Mouse (Mus musculus): ENCODE results near the gene Zfp119b.
"Not testable (repeated sequence)": the region's sequence is repeated elsewhere in the genome, so short reads cannot be mapped to it uniquely, and the experiment has no call there.

The Zfp119b gene

GRCm38 (mm10) chr17:55957726-55958583, 8.7 kb upstream of the Zfp119b start:
- DNase-seq (ENCODE audit: low read depth, low spot score), result no peak

GRCm38 (mm10) chr17:55957168-55957567, 7.9 kb upstream of the Zfp119b start:
- DNase-seq (ENCODE audit: low read depth, low spot score), result peak; percentile 73

GRCm38 (mm10) chr17:55956591-55956990, 7.3 kb upstream of the Zfp119b start:
- no peak for DNase-seq (ENCODE audit: low read depth, low spot score)

- no peak for DNase-seq (ENCODE audit: low read depth, low spot score)
Observed at GRCm38 (mm10) chr17:55956129-55956528, 6.8 kb upstream of the Zfp119b start.

- DNase-seq (ENCODE audit: low read depth, low spot score), result no peak
Observed at GRCm38 (mm10) chr17:55954229-55954628, 4.9 kb upstream of the Zfp119b start.

- no peak for DNase-seq (ENCODE audit: low read depth, low spot score)
Observed at GRCm38 (mm10) chr17:55953751-55954150, 4.5 kb upstream of the Zfp119b start.

GRCm38 (mm10) chr17:55952447-55953027, 3.2 kb upstream of the Zfp119b start, which contains the start of gene Ebi3:
TSS of gene Ebi3 (plus strand) at chr17:55952640.
- DNase-seq (ENCODE audit: low read depth, low spot score), result no peak

GRCm38 (mm10) chr17:55952041-55952440, 2.7 kb upstream of the Zfp119b start:
- no peak for DNase-seq (ENCODE audit: low read depth, low spot score)

GRCm38 (mm10) chr17:55950601-55951000, 1.3 kb upstream of the Zfp119b start:
- DNase-seq (ENCODE audit: low read depth, low spot score), result no peak

GRCm38 (mm10) chr17:55948647-55949046, 653 bp downstream of the Zfp119b start:
- DNase-seq (ENCODE audit: low read depth, low spot score), result no peak

GRCm38 (mm10) chr17:55945696-55946095, 3.6 kb downstream of the Zfp119b start:
- DNase-seq (ENCODE audit: low read depth, low spot score), result no peak

- peak; percentile 84 for DNase-seq (ENCODE audit: low read depth, low spot score)
Observed at GRCm38 (mm10) chr17:55944866-55945682, 4.2 kb downstream of the Zfp119b start.

GRCm38 (mm10) chr17:55944387-55944865, 4.9 kb downstream of the Zfp119b start:
- DNase-seq (ENCODE audit: low read depth, low spot score), result not testable (repeated sequence)

GRCm38 (mm10) chr17:55933191-55933590, 16.1 kb downstream of the Zfp119b start:
- no peak for DNase-seq (ENCODE audit: low read depth, low spot score)

- DNase-seq (ENCODE audit: low read depth, low spot score), result no peak
Observed at GRCm38 (mm10) chr17:55932635-55933034, 16.7 kb downstream of the Zfp119b start.

- peak; percentile 75 for DNase-seq (ENCODE audit: low read depth, low spot score)
Observed at GRCm38 (mm10) chr17:55931553-55932502, 17.5 kb downstream of the Zfp119b start.

- no peak for DNase-seq (ENCODE audit: low read depth, low spot score)
Observed at GRCm38 (mm10) chr17:55906669-55907068, 42.6 kb downstream of the Zfp119b start.

- DNase-seq (ENCODE audit: low read depth, low spot score), result no peak
Observed at GRCm38 (mm10) chr17:55904131-55904530, 45.2 kb downstream of the Zfp119b start.

GRCm38 (mm10) chr17:55903687-55904086, 45.6 kb downstream of the Zfp119b start:
- DNase-seq (ENCODE audit: low read depth, low spot score), result no peak

- DNase-seq (ENCODE audit: low read depth, low spot score), result no peak
Observed at GRCm38 (mm10) chr17:55903087-55903486, 46.2 kb downstream of the Zfp119b start.
